Mouse (Mus musculus) brain, embryonic 14.5 days (tissue): ENCODE results near the gene Myoc.
"Not testable (repeated sequence)": the region's sequence is repeated elsewhere in the genome, so short reads cannot be mapped to it uniquely, and the experiment has no call there.

ENCODE experiments used
- CTCF ChIP-seq: fragments of 200-500 bp; IDR thresholded peaks from 2 replicates; pipeline ENCODE4 v1.5.1; 2012; ENCODE audit warnings: inconsistent platforms, mild to moderate bottlenecking, moderate library complexity, borderline replicate concordance; ENCODE audit not compliant: insufficient read depth, insufficient read length; ENCODE audit errors: extremely low read depth
- POLR2A ChIP-seq: fragments of 200-500 bp; IDR thresholded peaks from 2 replicates; pipeline ENCODE4 v1.6.1; 2012; ENCODE audit warnings: mild to moderate bottlenecking, inconsistent platforms, borderline replicate concordance; ENCODE audit not compliant: poor library complexity, insufficient read depth, insufficient read length, severe bottlenecking; ENCODE audit errors: extremely low read depth

GRCm38 (mm10) chr1:162628326-162628725, 10.6 kb upstream of the Myoc start:
- not testable (repeated sequence) for TF ChIP-seq CTCF, POLR2A
